Mouse (Mus musculus) liver, embryonic 16.5 days (tissue): ENCODE data around the gene Abtb1. TPM values are rescaled to one million over a fixed set of nuclear protein-coding genes. Genes with fewer than 3 reads are reported as not detected.

Experiments used
- ATAC-seq: fragments of 200-750 bp; cut with Nextera tagmentation; 2 replicates; pipeline ENCODE4 v1.8.0; 2017; ENCODE audit warnings: low read depth, mild to moderate bottlenecking, moderate number of reproducible peaks, moderate library complexity
- H3K27ac ChIP-seq: fragments of 300-500 bp; sonication (generic); 2 replicates; pipeline ENCODE4 v1.5.1; 2014; ENCODE audit warnings: mild to moderate bottlenecking, low read length
- H3K27me3 ChIP-seq: fragments of 300-500 bp; sonication (generic); 2 replicates; pipeline ENCODE4 v1.6.1; 2014; ENCODE audit warnings: low read depth, low read length, mixed read lengths; ENCODE audit not compliant: control insufficient read depth, insufficient read depth
- H3K36me3 ChIP-seq: fragments of 300-500 bp; sonication (generic); 2 replicates; pipeline ENCODE4 v1.6.1; 2014; ENCODE audit warnings: mild to moderate bottlenecking; ENCODE audit not compliant: control insufficient read depth, insufficient read depth
- H3K4me1 ChIP-seq: fragments of 300-500 bp; sonication (generic); 2 replicates; pipeline ENCODE4 v1.6.1; 2014; ENCODE audit warnings: low read depth, low read length, mixed read lengths; ENCODE audit not compliant: control insufficient read depth
- H3K4me2 ChIP-seq: fragments of 300-500 bp; sonication (generic); 2 replicates; pipeline ENCODE4 v1.6.1; 2014; ENCODE audit warnings: low read depth, low read length, mixed read lengths
- H3K4me3 ChIP-seq: fragments of 300-500 bp; sonication (generic); 2 replicates; pipeline ENCODE4 v1.5.1; 2014; ENCODE audit warnings: low read depth, mild to moderate bottlenecking, low read length
- H3K9ac ChIP-seq: fragments of 300-500 bp; sonication (generic); 2 replicates; pipeline ENCODE4 v1.6.1; 2014; ENCODE audit warnings: low read depth, low read length
- H3K9me3 ChIP-seq: fragments of 300-500 bp; sonication (generic); replicated peaks from 2 replicates; pipeline ENCODE4 v1.6.1; 2016; ENCODE audit warnings: low read length; ENCODE audit not compliant: control insufficient read depth
- WGBS: fragments of 180-500 bp; shearing (Covaris S2); extraction: QIAGEN DNeasy Blood & Tissue Kit; methylation state at CpG from one replicate; pipeline ENCODE4 v1.1.7; 2014; ENCODE audit not compliant: insufficient replicate concordance; 5-methylcytosine and 5-hydroxymethylcytosine counted together
- polyA plus RNA-seq: library from polyadenylated mRNA; unstranded; fragments of >200 nt; fragmentation: Nextera tagmentation; extraction: Ambion mirVana; gene quantifications from 2 replicates; pipeline ENCODE4 v1.2.1, GENCODE M21; 2015

Abtb1 gene
- polyA plus RNA-seq, 1 experiment from 2014 or later = 65.2 TPM

DNA sequence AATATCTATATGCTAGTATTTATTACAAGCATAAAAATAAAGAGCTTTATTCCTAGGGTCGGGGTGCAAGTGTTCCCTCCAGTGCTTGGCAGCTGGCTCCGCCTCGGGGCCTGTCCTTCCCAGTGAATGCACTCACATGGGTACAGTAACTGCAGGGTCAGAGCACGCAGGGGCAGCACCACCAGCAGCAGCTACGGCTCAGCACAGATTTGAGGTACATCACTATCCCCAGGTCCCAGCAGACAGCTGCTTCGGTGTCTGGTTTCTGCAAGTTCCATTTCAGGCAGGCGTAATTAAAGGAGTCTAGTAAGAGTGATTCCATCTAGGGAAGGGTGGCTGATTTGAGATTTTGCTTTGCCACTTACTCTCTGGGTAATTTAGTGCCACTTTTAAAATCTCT, 16.6 kb upstream of the Abtb1 start:
- 69% methylated on average over 7 of the region's 7 CpGs for WGBS

DNA sequence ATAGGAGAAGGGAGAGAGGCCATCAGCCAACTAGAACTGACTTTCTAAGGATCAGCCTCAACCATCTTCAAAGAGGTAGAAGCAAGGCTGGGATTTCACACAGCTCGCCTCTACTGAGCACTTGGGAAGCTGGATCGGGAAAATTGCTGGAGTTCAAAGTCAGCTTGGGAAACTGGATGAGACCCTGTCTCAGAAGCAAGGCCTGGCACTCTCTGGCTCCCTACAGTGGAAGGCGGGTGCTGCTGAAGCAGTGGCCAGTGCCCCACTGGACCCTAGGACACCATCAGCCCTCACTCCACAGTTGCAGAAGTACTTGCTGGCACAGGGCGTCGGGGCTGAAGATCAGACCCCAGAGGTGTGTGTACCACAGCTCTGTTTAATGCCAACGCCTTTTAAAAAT, 16.0 kb upstream of the Abtb1 start:
- ATAC-seq = no peak
- Histone ChIP-seq H3K9me3 (0 out of 2 replicates have a peak, but pooled peaks cover 2% of the 10 kb centered on the region), H3K4me2 (no peak overlapping the region), H3K27me3 (peaks cover 5% of the 10 kb centered on the region; the same call in 1 of the 2 replicates), H3K36me3 (no peaks in the 10 kb centered on the region), H3K9ac (no peak overlapping the region), H3K4me1 (no peaks in the 10 kb centered on the region), H3K4me3 (no peak overlapping the region), H3K27ac (no peak overlapping the region)
- 71% methylated on average over 6 of the region's 6 CpGs for WGBS

More for the DNA sequence above, 16.6 kb upstream of the Abtb1 start:
- no peak overlapping the region for H3K9ac ChIP-seq
- H3K36me3 ChIP-seq = no peaks in the 10 kb centered on the region
- 0 out of 2 replicates have a peak, but pooled peaks cover 2% of the 10 kb centered on the region for H3K9me3 ChIP-seq
- H3K4me2 ChIP-seq = no peak overlapping the region
- peaks cover 5% of the 10 kb centered on the region; the same call in 1 of the 2 replicates for H3K27me3 ChIP-seq
- no peaks in the 10 kb centered on the region for H3K4me1 ChIP-seq
- no peak for ATAC-seq
- no peak overlapping the region for H3K4me3 ChIP-seq
- no peak overlapping the region for H3K27ac ChIP-seq

DNA sequence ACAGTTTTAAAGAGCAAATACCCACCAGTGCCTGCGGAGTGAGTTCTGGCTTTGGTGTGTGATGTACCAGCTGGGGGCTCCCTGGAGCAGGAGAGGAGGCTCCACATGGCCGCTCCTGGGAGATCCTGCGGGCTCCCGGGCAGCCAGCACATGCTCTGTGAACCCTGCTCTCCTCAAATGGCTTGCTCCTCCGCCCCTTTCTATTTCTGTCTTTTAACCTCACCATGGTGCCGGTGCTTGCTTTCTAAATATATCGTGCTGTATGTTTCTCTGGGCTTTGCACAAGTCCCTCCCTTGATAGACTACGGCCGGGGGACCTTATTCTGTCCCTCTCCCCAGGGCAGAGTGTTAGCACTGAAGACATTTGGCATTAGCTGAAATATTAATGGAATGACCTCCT, 15.5 kb upstream of the Abtb1 start:
- 0 out of 2 replicates have a peak, but pooled peaks cover 2% of the 10 kb centered on the region for H3K9me3 ChIP-seq
- ATAC-seq = peak; percentile 44

DNA sequence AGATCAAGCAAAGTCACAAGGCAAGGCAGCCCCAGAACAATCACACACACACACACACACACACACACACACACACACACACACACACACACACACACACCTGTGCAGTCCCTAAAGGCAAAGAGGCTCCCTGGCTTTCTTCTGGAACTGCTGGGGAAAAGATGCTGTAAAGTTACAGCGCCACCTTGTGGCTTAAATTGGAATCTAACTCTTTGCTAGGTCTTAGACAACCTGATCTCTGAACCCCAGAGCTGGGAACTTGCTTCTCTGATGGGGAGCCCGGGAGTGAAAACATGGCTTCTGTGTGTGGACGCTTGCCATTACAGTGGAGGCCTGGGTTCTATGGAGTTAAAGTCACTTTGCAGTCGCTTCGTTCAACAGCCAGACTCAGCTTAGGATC, 13.9 kb upstream of the Abtb1 start:
- Histone ChIP-seq H3K27ac (no peak overlapping the region), H3K4me2 (no peak overlapping the region), H3K9ac (no peak overlapping the region), H3K27me3 (peaks cover 5% of the 10 kb centered on the region; the same call in 1 of the 2 replicates), H3K9me3 (no peaks in the 10 kb centered on the region), H3K4me3 (no peak overlapping the region), H3K4me1 (no peaks in the 10 kb centered on the region), H3K36me3 (no peaks in the 10 kb centered on the region)
- peak; percentile 45 for ATAC-seq
- 8% methylated on average over 5 of the region's 5 CpGs for WGBS

More for the DNA sequence above, 15.5 kb upstream of the Abtb1 start:
- Histone ChIP-seq H3K4me3 (no peak overlapping the region), H3K4me2 (no peak overlapping the region), H3K36me3 (no peaks in the 10 kb centered on the region), H3K9ac (no peak overlapping the region), H3K27ac (no peak overlapping the region), H3K27me3 (peaks cover 5% of the 10 kb centered on the region; the same call in 1 of the 2 replicates), H3K4me1 (no peaks in the 10 kb centered on the region)
- WGBS = 33% methylated on average over 9 of the region's 9 CpGs

DNA sequence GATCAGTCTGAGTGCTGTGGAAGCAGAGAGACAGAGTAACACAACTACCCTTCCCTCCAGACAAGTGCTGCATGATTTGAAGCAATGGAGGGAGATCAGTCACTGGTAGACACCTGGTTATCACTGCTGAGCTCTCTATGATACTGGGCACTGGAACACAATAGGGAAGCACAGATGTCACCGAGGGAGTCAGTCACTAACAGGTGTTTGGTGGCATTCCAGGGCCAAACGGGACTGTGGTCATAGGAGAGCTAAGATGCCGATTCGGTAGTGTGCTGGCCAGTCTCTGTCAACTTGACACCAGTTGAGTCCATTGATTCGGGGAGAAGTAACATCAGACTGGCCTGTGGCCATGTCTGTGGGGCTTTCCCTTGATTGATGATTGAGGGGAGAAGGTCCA, 12.7 kb upstream of the Abtb1 start:
- no peak overlapping the region for H3K27ac ChIP-seq
- no peak overlapping the region for H3K4me2 ChIP-seq
- H3K4me1 ChIP-seq = no peaks in the 10 kb centered on the region
- 60% methylated on average over 5 of the region's 5 CpGs for WGBS
- ATAC-seq = no peak
- H3K9me3 ChIP-seq = no peaks in the 10 kb centered on the region
- no peak overlapping the region for H3K4me3 ChIP-seq
- H3K27me3 ChIP-seq = peaks cover 4% of the 10 kb centered on the region; the same call in 1 of the 2 replicates
- H3K9ac ChIP-seq = no peak overlapping the region
- no peaks in the 10 kb centered on the region for H3K36me3 ChIP-seq

DNA sequence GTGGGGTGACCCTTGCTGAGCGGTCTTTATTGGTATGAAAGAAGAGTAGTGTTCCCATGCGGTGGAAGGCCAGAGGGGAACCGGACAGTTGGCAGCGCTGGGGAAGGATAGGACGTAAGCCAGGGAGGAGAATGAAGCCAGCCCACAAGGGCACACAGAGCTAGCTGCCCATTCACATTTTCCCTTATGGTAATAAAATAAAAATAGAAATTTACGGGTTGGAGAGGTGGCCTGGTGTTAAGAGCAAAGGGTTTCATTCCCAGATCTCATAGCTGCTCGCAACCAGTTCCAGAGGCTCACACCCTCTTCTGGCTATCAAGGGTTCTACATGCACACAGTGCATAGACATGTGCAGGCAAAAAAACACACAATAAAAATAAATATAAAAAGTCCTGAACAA, 8.2 kb upstream of the Abtb1 start:
- Histone ChIP-seq H3K36me3 (no peaks in the 10 kb centered on the region), H3K9ac (no peak overlapping the region), H3K9me3 (no peaks in the 10 kb centered on the region), H3K27me3 (no peaks in the 10 kb centered on the region; the same call in 1 of the 2 replicates), H3K27ac (no peak overlapping the region), H3K4me1 (no peaks in the 10 kb centered on the region), H3K4me2 (no peak overlapping the region), H3K4me3 (no peak overlapping the region)
- ATAC-seq = no peak
- WGBS = 76% methylated on average over 7 of the region's 7 CpGs

DNA sequence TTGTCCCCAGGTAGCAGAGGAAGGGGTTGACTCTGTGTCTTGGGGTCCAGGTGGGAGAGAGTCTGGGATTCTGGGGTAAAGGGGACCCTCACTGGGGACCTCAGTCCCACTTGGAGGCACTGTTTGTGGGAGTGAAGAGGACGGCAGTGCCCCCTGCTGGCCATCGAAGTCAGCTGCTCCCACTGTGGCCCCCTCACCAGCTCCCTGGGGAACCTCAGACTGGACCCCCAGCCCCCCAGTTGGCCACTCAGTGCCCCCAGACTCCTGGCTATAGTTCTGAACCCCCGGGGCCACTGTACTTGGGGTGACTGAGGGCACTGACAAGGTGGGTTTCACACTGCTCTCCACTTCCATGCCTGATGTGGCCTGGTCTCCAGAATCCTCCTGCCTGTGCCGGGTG, 7.5 kb upstream of the Abtb1 start:
- 35% methylated on average over 4 of the region's 4 CpGs for WGBS
- no peak overlapping the region for H3K27ac ChIP-seq
- no peak overlapping the region for H3K4me3 ChIP-seq
- no peaks in the 10 kb centered on the region for H3K9me3 ChIP-seq
- ATAC-seq = no peak
- H3K4me1 ChIP-seq = no peaks in the 10 kb centered on the region
- H3K9ac ChIP-seq = no peak overlapping the region
- no peaks in the 10 kb centered on the region for H3K36me3 ChIP-seq
- H3K27me3 ChIP-seq = no peaks in the 10 kb centered on the region; the same call in 1 of the 2 replicates
- no peak overlapping the region for H3K4me2 ChIP-seq

DNA sequence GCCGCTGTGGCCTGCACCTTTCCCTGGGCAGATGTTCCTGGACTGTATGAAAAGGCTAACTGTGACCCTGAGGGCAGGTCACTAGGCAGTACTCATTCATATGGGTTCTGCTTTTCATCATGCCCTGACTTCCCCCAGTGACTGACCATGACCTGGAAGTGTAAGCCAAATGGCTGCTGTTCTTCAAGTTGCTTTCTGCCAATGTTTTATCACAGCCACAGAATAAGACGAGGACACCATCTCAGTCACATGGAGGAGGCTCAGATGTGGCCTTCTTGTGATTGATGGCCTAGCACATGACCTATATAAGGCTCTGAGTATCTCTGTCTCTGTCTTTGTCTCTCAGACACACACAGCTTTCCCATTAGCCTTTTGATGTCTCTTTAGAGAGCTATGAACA, 5.8 kb upstream of the Abtb1 start:
- H3K36me3 ChIP-seq = no peaks in the 10 kb centered on the region
- no peaks in the 10 kb centered on the region for H3K9me3 ChIP-seq
- no peak overlapping the region for H3K4me3 ChIP-seq
- no peak for ATAC-seq
- no peak overlapping the region for H3K27ac ChIP-seq
- H3K27me3 ChIP-seq = no peaks in the 10 kb centered on the region
- no peak overlapping the region for H3K4me2 ChIP-seq
- H3K4me1 ChIP-seq = peaks cover 8% of the 10 kb centered on the region
- 63% methylated on average over 2 of the region's 2 CpGs for WGBS
- no peak overlapping the region for H3K9ac ChIP-seq

DNA sequence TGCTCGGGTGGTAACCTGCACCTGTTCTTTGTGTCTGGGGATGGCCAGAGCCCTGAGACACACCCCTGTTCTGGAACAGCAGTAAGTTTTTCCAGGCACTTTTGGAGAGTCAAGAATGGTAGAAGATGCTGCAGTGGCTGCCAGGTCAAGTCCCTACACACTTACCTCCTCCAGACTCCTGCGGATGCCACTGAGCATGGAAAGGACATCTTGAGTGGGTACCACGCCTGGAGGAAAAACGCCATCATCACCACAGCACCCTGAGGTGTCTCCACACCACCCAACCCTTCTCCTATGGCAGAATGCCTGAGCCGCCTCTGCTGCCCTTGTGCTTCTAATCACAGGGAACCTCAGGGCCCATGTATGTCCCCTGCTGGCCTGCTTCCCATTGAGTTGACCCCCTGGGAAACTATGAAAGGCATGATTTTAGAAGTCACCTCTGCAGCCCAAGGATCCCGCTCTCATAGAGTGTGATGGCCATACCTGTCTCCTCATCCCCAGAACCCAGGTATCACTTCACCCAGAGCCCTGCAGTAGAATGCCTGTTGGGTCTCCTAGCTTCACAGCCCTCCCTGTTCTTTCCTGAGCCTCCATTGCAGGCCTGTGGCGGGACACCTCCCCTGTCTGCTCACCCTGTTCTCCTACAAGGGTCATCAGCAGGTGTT, 3.2 kb upstream of the Abtb1 start:
- Histone ChIP-seq H3K4me1 (peaks cover 19% of the 10 kb centered on the region), H3K4me3 (no peak overlapping the region), H3K27me3 (no peaks in the 10 kb centered on the region), H3K4me2 (no peak overlapping the region), H3K27ac (no peak overlapping the region), H3K36me3 (no peaks in the 10 kb centered on the region), H3K9ac (no peak overlapping the region), H3K9me3 (no peaks in the 10 kb centered on the region)
- no peak for ATAC-seq
- 76% methylated on average over 7 of the region's 7 CpGs for WGBS
